Mouse (Mus musculus) liver, embryonic 14.5 days (tissue): Measurements from ENCODE around the gene Cd151. TPM values are rescaled to one million over a fixed set of nuclear protein-coding genes. Genes with fewer than 3 reads are reported as not detected.
A peak's percentile ranks its signal among the peaks of the same experiment; 100 is the strongest.

Source experiments
- ATAC-seq: fragments of 200-750 bp; cut with Nextera tagmentation; 2 replicates; pipeline ENCODE4 v1.8.0; 2017; ENCODE audit warnings: moderate number of reproducible peaks, mild to moderate bottlenecking, moderate library complexity; ENCODE audit not compliant: insufficient read depth
- DNase-seq, 3 experiments: peaks; one replicate each; pipeline ENCODE4 v3.0.0-alpha.2; 2012 to 2013; ENCODE audit warnings: low read depth in 3 of 3, low spot score in 3 of 3
- H3K27ac ChIP-seq: fragments of 300-500 bp; sonication (generic); 2 replicates; pipeline ENCODE4 v1.5.1; 2014; ENCODE audit warnings: moderate library complexity, mild to moderate bottlenecking, control low read depth, inconsistent platforms
- H3K27me3 ChIP-seq: fragments of 300-500 bp; sonication (generic); 2 replicates; pipeline ENCODE4 v1.6.1; 2014; ENCODE audit warnings: mild to moderate bottlenecking, low read length, moderate library complexity; ENCODE audit not compliant: control insufficient read depth, insufficient read depth
- H3K36me3 ChIP-seq: fragments of 300-500 bp; sonication (generic); replicated peaks from 2 replicates; pipeline ENCODE4 v1.6.1; 2014; ENCODE audit warnings: low read depth; ENCODE audit not compliant: control insufficient read depth, insufficient read depth
- H3K4me1 ChIP-seq, 2 experiments: fragments of 200-500 bp in 1 of 2; fragments of 300-500 bp in 1 of 2; sonication (generic) in 1 of 2; replicated peaks; 2 replicates each; pipeline ENCODE4 v1.6.1; 2012 to 2014; ENCODE audit warnings: antibody characterized with exemption in 1 of 2, inconsistent platforms in 1 of 2, low read length in 1 of 2; ENCODE audit not compliant: control insufficient read depth in 2 of 2, insufficient read depth in 2 of 2
- H3K4me2 ChIP-seq: fragments of 300-500 bp; sonication (generic); 2 replicates; pipeline ENCODE4 v1.6.1; 2014; ENCODE audit warnings: low read depth, mild to moderate bottlenecking, control low read depth, moderate library complexity
- H3K4me3 ChIP-seq, 2 experiments: fragments of 200-500 bp in 1 of 2; fragments of 300-500 bp in 1 of 2; sonication (generic) in 1 of 2; 2 replicates each; pipeline ENCODE4 v1.5.1; 2012 to 2014; ENCODE audit warnings: low read depth in 2 of 2, low read length in 2 of 2, mild to moderate bottlenecking in 2 of 2, control low read depth in 1 of 2, inconsistent platforms in 1 of 2, moderate library complexity in 1 of 2; ENCODE audit not compliant: insufficient read depth in 1 of 2
- H3K9ac ChIP-seq: fragments of 300-500 bp; sonication (generic); replicated peaks from 2 replicates; pipeline ENCODE4 v1.6.1; 2014; ENCODE audit warnings: mild to moderate bottlenecking, control low read depth, moderate library complexity
- H3K9me3 ChIP-seq: fragments of 300-500 bp; sonication (generic); 2 replicates; pipeline ENCODE4 v1.6.1; 2016; ENCODE audit warnings: low read length, mixed read lengths; ENCODE audit not compliant: control insufficient read depth
- CTCF ChIP-seq: IDR thresholded peaks from 2 replicates; pipeline ENCODE4 v1.5.1; 2016; ENCODE audit warnings: antibody characterized with exemption, low read depth, control low read depth
- EP300 ChIP-seq: IDR thresholded peaks from 2 replicates; pipeline ENCODE4 v1.6.1; 2016; ENCODE audit warnings: antibody characterized with exemption, low read depth
- WGBS: fragments of 180-500 bp; shearing (Covaris S2); extraction: QIAGEN DNeasy Blood & Tissue Kit; methylation state at CpG from one replicate; pipeline ENCODE4 v1.1.7; 2014; ENCODE audit not compliant: insufficient replicate concordance; 5-methylcytosine and 5-hydroxymethylcytosine counted together
- polyA plus RNA-seq, 2 experiments: library from polyadenylated mRNA; depleted of rRNA in 1 of 2; stranded (reverse) in 1 of 2; unstranded in 1 of 2; fragments of >200 nt; fragmentation: Nextera tagmentation in 1 of 2; extraction: Ambion mirVana in 1 of 2; gene quantifications; 2 replicates each; pipeline versions ENCODE4 v1.2.1 to v1.2.3; 2012 to 2014

The Cd151 gene
- polyA plus RNA-seq, 2 experiments = 13.8 to 20.0 TPM

GRCm38 (mm10) chr7:141433517-141434400, 33.4 kb upstream of the Cd151 start:
- no peak for TF ChIP-seq CTCF
- TF ChIP-seq EP300 = no peak

DNA sequence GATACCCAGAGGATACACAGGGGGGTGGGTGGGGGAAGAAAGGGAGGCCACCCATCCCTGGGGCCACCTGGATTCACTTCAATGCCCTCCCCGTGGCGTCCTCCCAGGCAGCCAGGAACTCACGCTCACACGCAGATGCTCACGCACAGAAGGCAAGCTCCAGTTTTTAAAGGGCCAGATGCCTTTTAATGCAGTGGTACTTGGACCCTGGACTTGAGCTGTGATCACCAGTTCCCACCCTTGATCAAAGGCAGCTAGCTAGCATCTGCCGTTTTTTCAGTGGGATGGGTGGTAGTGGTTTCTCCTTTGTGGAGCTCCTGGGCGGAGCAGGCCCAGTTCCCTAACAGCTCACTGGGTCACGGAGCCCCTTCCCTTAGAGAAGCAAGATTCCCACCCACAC, 32.7 kb upstream of the Cd151 start:
- ATAC-seq = no peak
- H3K4me1 ChIP-seq = peaks cover 8 to 24% of the 10 kb centered on the region in 2 experiments

More at GRCm38 (mm10) chr7:141433517-141434400, 33.4 kb upstream of the Cd151 start:
- Histone ChIP-seq H3K27me3 (no peaks in the 10 kb centered on the region), H3K4me3 (peak overlapping the region in 1 of 2 experiments; percentile 39; a peak in 1 of 4 replicates), H3K9ac (no peak overlapping the region), H3K36me3 (peaks cover 8% of the 10 kb centered on the region), H3K4me2 (peak overlapping the region; percentile 86), H3K4me1 (peaks cover 8 to 24% of the 10 kb centered on the region in 2 experiments), H3K27ac (no peak overlapping the region), H3K9me3 (no peaks in the 10 kb centered on the region)
- no peak for DNase-seq
- 79% methylated on average over 15 of the region's 15 CpGs for WGBS
- no peak for ATAC-seq

GRCm38 (mm10) chr7:141435129-141435855, 31.9 kb upstream of the Cd151 start:
- H3K9ac ChIP-seq = peak overlapping the region; percentile 14
- no peaks in the 10 kb centered on the region for H3K27me3 ChIP-seq
- TF ChIP-seq EP300 (no peak), CTCF (no peak)
- DNase-seq = peak; percentile 73 to 77 (median 76)
- H3K4me1 ChIP-seq = peaks cover 8 to 24% of the 10 kb centered on the region in 2 experiments
- H3K9me3 ChIP-seq = no peaks in the 10 kb centered on the region
- H3K36me3 ChIP-seq = peaks cover 22% of the 10 kb centered on the region
- peak overlapping the region; percentile 34 to 39 for H3K4me3 ChIP-seq
- 0 out of 2 replicates have a peak overlapping the region, but pooled peaks have one; percentile 6 for H3K27ac ChIP-seq
- ATAC-seq = peak; percentile 63
- 3% methylated on average over 17 of the region's 17 CpGs for WGBS
- peak overlapping the region; percentile 86 for H3K4me2 ChIP-seq

More for the DNA sequence above, 32.7 kb upstream of the Cd151 start:
- Histone ChIP-seq H3K9me3 (no peaks in the 10 kb centered on the region), H3K4me2 (peak overlapping the region; percentile 86), H3K4me3 (peak overlapping the region; percentile 34 to 39), H3K27ac (no peak overlapping the region), H3K36me3 (peaks cover 14% of the 10 kb centered on the region), H3K9ac (no peak overlapping the region; the same call in 1 of the 2 replicates), H3K27me3 (no peaks in the 10 kb centered on the region)
- TF ChIP-seq CTCF (no peak), EP300 (no peak)
- no peak for DNase-seq
- WGBS = 39% methylated on average over 8 of the region's 8 CpGs

- WGBS = 65% methylated on average over 9 of the region's 9 CpGs
- H3K4me2 ChIP-seq = peak overlapping the region; percentile 86
- H3K9ac ChIP-seq = no peak overlapping the region
- peaks cover 29% of the 10 kb centered on the region for H3K36me3 ChIP-seq
- H3K4me1 ChIP-seq = peaks cover 8 to 24% of the 10 kb centered on the region in 2 experiments
- H3K4me3 ChIP-seq = peak overlapping the region in 1 of 2 experiments; percentile 34; a peak in 1 of 4 replicates
- no peaks in the 10 kb centered on the region for H3K27me3 ChIP-seq
- ATAC-seq (no peak), DNase-seq (no peak)
- TF ChIP-seq EP300 (no peak), CTCF (no peak)
- H3K9me3 ChIP-seq = no peaks in the 10 kb centered on the region
- H3K27ac ChIP-seq = 0 out of 2 replicates have a peak overlapping the region, but pooled peaks have one; percentile 6
Observed at GRCm38 (mm10) chr7:141435856-141436522, 31.2 kb upstream of the Cd151 start.
